Mouse (Mus musculus) cerebellum, adult 8-10 months (tissue): ENCODE data around the gene Lep.

Experiments
- DNase-seq: peaks from one replicate; pipeline ENCODE4 v3.0.0; 2022

The Lep gene

DNA sequence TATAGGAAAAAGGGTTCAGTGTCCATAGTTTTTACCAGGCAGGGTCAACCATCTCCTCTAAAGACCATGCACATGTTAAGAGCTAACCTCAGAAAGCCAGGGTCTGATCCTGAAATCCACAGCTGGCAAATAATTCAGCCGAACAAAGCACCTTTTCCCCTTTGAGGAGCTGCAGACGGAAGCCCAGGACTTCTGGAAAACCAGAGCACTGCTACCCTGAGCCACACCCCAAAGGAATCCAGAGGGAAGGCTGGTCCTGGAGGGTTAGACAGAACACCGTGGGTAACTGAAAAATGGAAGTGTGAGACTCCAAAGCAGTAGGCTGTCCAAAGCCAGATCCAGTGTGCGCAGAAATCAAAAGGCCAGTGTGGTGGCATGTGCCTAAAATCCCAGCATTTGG is 58.9 kb downstream of the Lep start:
- DNase-seq, result no peak

DNA sequence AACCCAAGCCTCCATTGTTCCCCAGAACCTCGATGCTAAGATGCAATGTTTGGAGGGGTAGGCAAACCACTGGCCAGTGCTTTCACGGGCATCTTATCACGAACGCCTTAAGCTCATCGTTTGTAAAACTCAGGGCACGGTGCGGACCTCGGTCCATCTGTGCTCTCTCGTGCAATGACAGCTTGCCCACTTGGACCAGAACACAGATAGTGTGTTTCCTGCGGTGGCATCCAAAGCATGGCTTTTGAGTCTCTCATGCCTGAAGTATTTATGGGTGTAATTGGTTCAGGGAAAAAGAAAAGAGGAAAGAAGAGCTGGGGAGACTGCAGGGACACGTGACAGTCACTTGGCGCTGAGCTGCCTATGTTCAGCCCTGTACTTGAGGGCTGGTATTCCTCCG is 60.0 kb downstream of the Lep start:
- peak; percentile 5 for DNase-seq
